Mouse (Mus musculus) granulocyte monocyte progenitor cell, adult 5-6 weeks (primary cell): ENCODE data around the gene Prkaa1. TPM values are rescaled to one million over a fixed set of nuclear protein-coding genes. Genes with fewer than 3 reads are reported as not detected.

Source experiments
- total RNA-seq, 2 experiments: library from RNA; stranded (forward) in 1 of 2; stranded (reverse) in 1 of 2; fragments of 200-712, 200-1000 nt in 1 of 2; fragments of >200 nt in 1 of 2; fragmentation: Nextera tagmentation in 1 of 2; gene quantifications; 2 replicates each; pipeline ENCODE4 v1.2.3; 2014 to 2017

Prkaa1 gene
- total RNA-seq, 2 experiments from 2014 or later: 19.2 TPM

Other genes with a start within 250 kb of the Prkaa1 start
- not detected in 2 replicates for gene Mroh2b, start 245.1 kb upstream of the Prkaa1 start, total RNA-seq (2014; fragmentation: Nextera tagmentation)
- gene Mroh2b, start 245.1 kb upstream of the Prkaa1 start, total RNA-seq (2017): not detected in 2 replicates
- not detected in 2 replicates for gene C7, start 80.1 kb upstream of the Prkaa1 start, total RNA-seq (2014; fragmentation: Nextera tagmentation)
- not detected in 2 replicates for gene C7, start 80.1 kb upstream of the Prkaa1 start, total RNA-seq (2017)
- gene Card6, start 35.3 kb upstream of the Prkaa1 start, total RNA-seq (2014; fragmentation: Nextera tagmentation): 0.06 and 1.9 TPM in 2 replicates
- 0.05 and 0.22 TPM in 2 replicates for gene Card6, start 35.3 kb upstream of the Prkaa1 start, total RNA-seq (2017)
- gene Rpl37, start 27.2 kb upstream of the Prkaa1 start, total RNA-seq (2014; fragmentation: Nextera tagmentation): 2,587 and 2,602 TPM in 2 replicates
- gene Rpl37, start 27.2 kb upstream of the Prkaa1 start, total RNA-seq (2017): 1,276 and 1,288 TPM in 2 replicates
- gene Ttc33, start 41.7 kb downstream of the Prkaa1 start, total RNA-seq (2014; fragmentation: Nextera tagmentation): 18.0 and 50.2 TPM in 2 replicates
- 41.7 and 56.9 TPM in 2 replicates for gene Ttc33, start 41.7 kb downstream of the Prkaa1 start, total RNA-seq (2017)
- gene Ptger4, start 100.3 kb downstream of the Prkaa1 start, total RNA-seq (2014; fragmentation: Nextera tagmentation): 3.7 and 6.3 TPM in 2 replicates
- 3.7 and 5.8 TPM in 2 replicates for gene Ptger4, start 100.3 kb downstream of the Prkaa1 start, total RNA-seq (2017)